Mouse (Mus musculus): ENCODE data around the gene Tbc1d24. TPM values are rescaled to one million over a fixed set of nuclear protein-coding genes. Genes with fewer than 3 reads are reported as not detected.
"Not testable (repeated sequence)": the region's sequence is repeated elsewhere in the genome, so short reads cannot be mapped to it uniquely, and the experiment has no call there.

The Tbc1d24 gene
- total RNA-seq, 4 experiments from 2014 or later = 59.5 to 65.9 (median 63.6) TPM

- DNase-seq (ENCODE audit: low spot score in 2 of 2) = no peak
Measured at GRCm38 (mm10) chr17:24151382-24151781, 54.0 kb downstream of the Tbc1d24 start.

- DNase-seq (ENCODE audit: low spot score in 2 of 2) = no peak
Measured at GRCm38 (mm10) chr17:24150824-24151223, 54.5 kb downstream of the Tbc1d24 start, which contains the start of gene Pdpk1. TSS of gene Pdpk1 (minus strand) at chr17:24150924.

GRCm38 (mm10) chr17:24149421-24149820 is 55.9 kb downstream of the Tbc1d24 start:
- DNase-seq (ENCODE audit: low spot score in 2 of 2) = no peak

- no peak for DNase-seq (ENCODE audit: low spot score in 2 of 2)
Measured at GRCm38 (mm10) chr17:24142897-24143296, 62.5 kb downstream of the Tbc1d24 start.

GRCm38 (mm10) chr17:24141425-24141920 is 63.9 kb downstream of the Tbc1d24 start:
- peak; percentile 89 to 97 for DNase-seq (ENCODE audit: low spot score in 2 of 2)

GRCm38 (mm10) chr17:24140845-24141424 is 64.4 kb downstream of the Tbc1d24 start:
- no peak for DNase-seq (ENCODE audit: low spot score in 2 of 2)

- DNase-seq (ENCODE audit: low spot score in 2 of 2) = no peak
Measured at GRCm38 (mm10) chr17:24139968-24140367, 65.4 kb downstream of the Tbc1d24 start.

GRCm38 (mm10) chr17:24139256-24139655 is 66.1 kb downstream of the Tbc1d24 start:
- no peak for DNase-seq (ENCODE audit: low spot score in 2 of 2)

- DNase-seq (ENCODE audit: low spot score in 2 of 2) = no peak
Measured at GRCm38 (mm10) chr17:24137226-24137880, 68.0 kb downstream of the Tbc1d24 start.

GRCm38 (mm10) chr17:24134062-24134461 is 71.3 kb downstream of the Tbc1d24 start:
- no peak for DNase-seq (ENCODE audit: low spot score in 2 of 2)

GRCm38 (mm10) chr17:24132919-24133318 is 72.4 kb downstream of the Tbc1d24 start:
- not testable (repeated sequence) for DNase-seq (ENCODE audit: low spot score in 2 of 2)

GRCm38 (mm10) chr17:24131570-24131969 is 73.8 kb downstream of the Tbc1d24 start:
- DNase-seq (ENCODE audit: low spot score in 2 of 2) = no peak

- DNase-seq (ENCODE audit: low spot score in 2 of 2) = not testable (repeated sequence)
Measured at GRCm38 (mm10) chr17:24129246-24129645, 76.1 kb downstream of the Tbc1d24 start.

GRCm38 (mm10) chr17:24127592-24127991 is 77.8 kb downstream of the Tbc1d24 start:
- DNase-seq (ENCODE audit: low spot score in 2 of 2) = no peak

GRCm38 (mm10) chr17:24126801-24127200 is 78.6 kb downstream of the Tbc1d24 start:
- no peak for DNase-seq (ENCODE audit: low spot score in 2 of 2)

Small RNAs within 50 kb of the gene (microRNA-seq; reads per million reads assigned to microRNA genes)
- gene Mir5134 = 2.2 to 3.2 reads per million in 2 experiments
- 0 reads per million in 2 experiments for gene Mir6965

Other genes with a start within 250 kb of the Tbc1d24 start
- under 1 TPM; 0.25 to 0.96 (median 0.68) TPM for gene Prss30, start 225.0 kb downstream of the Tbc1d24 start, total RNA-seq (2022)
- 1 to 10 TPM in 3 of 4 experiments, under 1 TPM in 1; 0.94 to 1.7 (median 1.1) TPM for gene Prss22, start 207.5 kb downstream of the Tbc1d24 start, total RNA-seq (2022)
- gene Prss27, start 167.4 kb downstream of the Tbc1d24 start, total RNA-seq (2022) = not detected
- 10 to 100 TPM; 20.9 to 23.2 (median 21.9) TPM for gene Kctd5, start 132.1 kb downstream of the Tbc1d24 start, total RNA-seq (2022)
- gene Pdpk1, start 54.6 kb downstream of the Tbc1d24 start, total RNA-seq (2022) = 100 to 1,000 TPM; 105 to 133 (median 122) TPM
- gene Amdhd2, start 41.8 kb downstream of the Tbc1d24 start, total RNA-seq (2022) = 10 to 100 TPM; 34.8 to 48.2 (median 40.3) TPM
- 1,000 to 10,000 TPM; 1,111 to 1,205 (median 1,168) TPM for gene Atp6v0c, start 35.9 kb downstream of the Tbc1d24 start, total RNA-seq (2022)
- gene Ntn3, start 4.0 kb upstream of the Tbc1d24 start, total RNA-seq (2022) = 10 to 100 TPM in 2 of 4 experiments, 1 to 10 TPM in 2; 9.5 to 10.6 (median 9.9) TPM
- 10 to 100 TPM in 2 of 4 experiments, 1 to 10 TPM in 2; 8.6 to 10.2 (median 10.1) TPM for gene Tedc2, start 15.3 kb upstream of the Tbc1d24 start, total RNA-seq (2022)
- 1 to 10 TPM; 4.9 to 6.4 (median 5.3) TPM for gene Ccnf, start 45.9 kb upstream of the Tbc1d24 start, total RNA-seq (2022)
- gene Abca17, start 145.5 kb upstream of the Tbc1d24 start, total RNA-seq (2022) = 1 to 10 TPM in 2 of 4 experiments, under 1 TPM in 2; 0.82 to 1.4 (median 1.1) TPM
- gene Abca3, start 146.4 kb upstream of the Tbc1d24 start, total RNA-seq (2022) = 10 to 100 TPM; 70.2 to 79.0 (median 72.0) TPM
- 100 to 1,000 TPM; 128 to 131 (median 129) TPM for gene Rnps1, start 209.0 kb upstream of the Tbc1d24 start, total RNA-seq (2022)
- 10 to 100 TPM; 24.1 to 34.1 (median 31.1) TPM for gene Eci1, start 221.1 kb upstream of the Tbc1d24 start, total RNA-seq (2022)
- 1 to 10 TPM; 3.7 to 6.9 (median 5.1) TPM for gene Dnase1l2, start 237.5 kb upstream of the Tbc1d24 start, total RNA-seq (2022)